Mouse (Mus musculus) limb, embryonic 15.5 days (tissue): ENCODE measurements around the gene Arid3a. TPM values are rescaled to one million over a fixed set of nuclear protein-coding genes. Genes with fewer than 3 reads are reported as not detected.

Experiments used
- ATAC-seq: fragments of 200-750 bp; cut with Nextera tagmentation; 2 replicates; pipeline ENCODE4 v1.8.0; 2017; ENCODE audit warnings: low read depth, moderate TSS enrichment; ENCODE audit not compliant: insufficient number of reproducible peaks, low FRiP score, low TSS enrichment
- H3K27ac ChIP-seq: fragments of 300-500 bp; sonication (generic); 2 replicates; pipeline ENCODE4 v1.5.1; 2015; ENCODE audit warnings: moderate library complexity, mild to moderate bottlenecking, inconsistent platforms
- H3K27me3 ChIP-seq: fragments of 300-500 bp; sonication (generic); 2 replicates; pipeline ENCODE4 v1.6.1; 2015; ENCODE audit warnings: inconsistent platforms
- H3K36me3 ChIP-seq: fragments of 300-500 bp; sonication (generic); 2 replicates; pipeline ENCODE4 v1.6.1; 2015; ENCODE audit warnings: inconsistent platforms
- H3K4me1 ChIP-seq: fragments of 300-500 bp; sonication (generic); 2 replicates; pipeline ENCODE4 v1.6.1; 2015; ENCODE audit warnings: inconsistent platforms
- H3K4me2 ChIP-seq: fragments of 300-500 bp; sonication (generic); 2 replicates; pipeline ENCODE4 v1.6.1; 2015; ENCODE audit warnings: mild to moderate bottlenecking, inconsistent platforms
- H3K4me3 ChIP-seq: fragments of 300-500 bp; sonication (generic); 2 replicates; pipeline ENCODE4 v1.5.1; 2015; ENCODE audit warnings: mild to moderate bottlenecking, inconsistent platforms
- H3K9ac ChIP-seq: fragments of 300-500 bp; sonication (generic); 2 replicates; pipeline ENCODE4 v1.6.1; 2015; ENCODE audit warnings: inconsistent platforms
- H3K9me3 ChIP-seq: fragments of 300-500 bp; sonication (generic); 2 replicates; pipeline ENCODE4 v1.6.1; 2016; ENCODE audit warnings: inconsistent platforms
- WGBS: fragments of 180-500 bp; shearing (Covaris S2); methylation state at CpG from one replicate; pipeline ENCODE4 v1.1.7; 2015; 5-methylcytosine and 5-hydroxymethylcytosine counted together
- polyA plus RNA-seq: library from polyadenylated mRNA; unstranded; fragments of >200 nt; fragmentation: Nextera tagmentation; extraction: Ambion mirVana; gene quantifications from 2 replicates; pipeline ENCODE4 v1.2.1, GENCODE M21; 2015

Arid3a gene
- polyA plus RNA-seq, 1 experiment from 2014 or later = 7.4 TPM

DNA sequence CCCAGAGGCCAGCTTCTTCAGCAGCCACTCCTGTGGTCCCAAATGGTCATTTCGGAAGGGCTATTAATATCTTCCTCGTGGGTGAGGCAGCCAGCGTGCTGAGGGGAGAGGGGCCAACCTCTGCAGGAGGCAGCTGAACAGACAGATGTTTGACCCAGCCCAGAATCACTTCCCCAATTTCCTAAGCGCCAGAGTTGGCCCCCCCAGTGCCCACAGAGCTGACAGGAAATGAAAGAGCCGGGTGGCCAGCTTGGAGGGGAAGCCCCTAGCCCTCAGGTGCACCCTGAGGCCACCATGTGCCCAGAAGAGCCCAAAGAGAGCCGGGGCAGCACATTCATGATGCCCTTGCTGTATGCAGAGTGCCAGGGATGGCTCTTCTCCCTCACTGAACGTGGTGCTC is 13.9 kb downstream of the Arid3a start:
- Histone ChIP-seq H3K4me3 (no peak overlapping the region), H3K27me3 (no peaks in the 10 kb centered on the region), H3K4me1 (peaks cover 76% of the 10 kb centered on the region), H3K36me3 (peaks cover 31% of the 10 kb centered on the region), H3K4me2 (no peak overlapping the region), H3K9me3 (no peaks in the 10 kb centered on the region), H3K27ac (no peak overlapping the region), H3K9ac (no peak overlapping the region)
- 47% methylated on average over 7 of the region's 7 CpGs for WGBS
- no peak for ATAC-seq

DNA sequence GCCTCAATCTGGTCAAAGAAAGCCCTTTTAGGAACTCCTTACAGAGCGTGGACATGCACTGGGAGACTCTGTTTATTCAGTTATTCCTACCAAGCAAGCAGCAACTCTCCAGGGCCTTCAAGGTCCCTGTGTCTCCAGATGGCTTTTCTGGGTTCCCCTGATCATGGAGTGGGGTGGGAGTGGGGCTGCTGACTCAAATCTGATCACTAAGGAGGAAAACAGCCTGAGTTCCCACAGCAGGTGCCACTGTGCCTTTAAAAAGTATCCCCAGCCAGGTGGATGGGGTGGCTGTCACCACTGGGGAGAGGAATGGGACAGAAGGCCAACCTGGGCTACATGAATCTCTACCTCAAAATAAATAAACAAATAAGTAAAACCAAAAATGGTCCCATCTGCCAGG is 16.1 kb downstream of the Arid3a start:
- 87% methylated on average over 1 of the region's 1 CpGs for WGBS
- no peaks in the 10 kb centered on the region for H3K27me3 ChIP-seq
- no peak for ATAC-seq
- no peaks in the 10 kb centered on the region for H3K9me3 ChIP-seq
- H3K27ac ChIP-seq = 0 out of 2 replicates have a peak overlapping the region, but pooled peaks have one; percentile 8
- H3K4me3 ChIP-seq = no peak overlapping the region
- no peak overlapping the region for H3K9ac ChIP-seq
- H3K4me1 ChIP-seq = peaks cover 74% of the 10 kb centered on the region
- H3K36me3 ChIP-seq = peaks cover 26% of the 10 kb centered on the region
- no peak overlapping the region for H3K4me2 ChIP-seq

DNA sequence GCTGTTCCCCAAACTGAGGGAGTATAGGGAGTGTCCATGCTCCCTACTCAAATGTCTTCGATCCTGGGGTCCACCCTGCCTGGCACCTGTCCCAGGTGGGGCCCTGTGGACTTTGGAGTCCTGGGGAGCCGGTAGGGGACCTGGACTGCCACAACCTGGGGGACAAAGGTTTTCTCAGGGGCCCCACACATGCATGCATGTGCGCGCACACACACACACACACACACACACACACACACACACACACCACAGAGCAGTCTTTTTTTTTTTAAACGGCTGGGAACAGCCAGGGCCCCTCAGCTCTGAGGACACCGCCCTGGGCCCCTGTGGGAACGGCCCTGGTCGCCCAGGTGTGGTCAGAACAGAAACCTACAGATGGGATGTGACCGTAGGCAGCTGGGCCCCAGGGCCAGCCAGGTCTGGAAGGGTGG is 16.6 kb downstream of the Arid3a start:
- no peaks in the 10 kb centered on the region for H3K9me3 ChIP-seq
- H3K4me2 ChIP-seq = no peak overlapping the region
- ATAC-seq = no peak
- H3K27ac ChIP-seq = 0 out of 2 replicates have a peak overlapping the region, but pooled peaks have one; percentile 12
- 57% methylated on average over 9 of the region's 9 CpGs for WGBS
- H3K4me1 ChIP-seq = peaks cover 69% of the 10 kb centered on the region
- no peaks in the 10 kb centered on the region for H3K27me3 ChIP-seq
- no peak overlapping the region for H3K4me3 ChIP-seq
- peaks cover 22% of the 10 kb centered on the region for H3K36me3 ChIP-seq
- no peak overlapping the region for H3K9ac ChIP-seq

DNA sequence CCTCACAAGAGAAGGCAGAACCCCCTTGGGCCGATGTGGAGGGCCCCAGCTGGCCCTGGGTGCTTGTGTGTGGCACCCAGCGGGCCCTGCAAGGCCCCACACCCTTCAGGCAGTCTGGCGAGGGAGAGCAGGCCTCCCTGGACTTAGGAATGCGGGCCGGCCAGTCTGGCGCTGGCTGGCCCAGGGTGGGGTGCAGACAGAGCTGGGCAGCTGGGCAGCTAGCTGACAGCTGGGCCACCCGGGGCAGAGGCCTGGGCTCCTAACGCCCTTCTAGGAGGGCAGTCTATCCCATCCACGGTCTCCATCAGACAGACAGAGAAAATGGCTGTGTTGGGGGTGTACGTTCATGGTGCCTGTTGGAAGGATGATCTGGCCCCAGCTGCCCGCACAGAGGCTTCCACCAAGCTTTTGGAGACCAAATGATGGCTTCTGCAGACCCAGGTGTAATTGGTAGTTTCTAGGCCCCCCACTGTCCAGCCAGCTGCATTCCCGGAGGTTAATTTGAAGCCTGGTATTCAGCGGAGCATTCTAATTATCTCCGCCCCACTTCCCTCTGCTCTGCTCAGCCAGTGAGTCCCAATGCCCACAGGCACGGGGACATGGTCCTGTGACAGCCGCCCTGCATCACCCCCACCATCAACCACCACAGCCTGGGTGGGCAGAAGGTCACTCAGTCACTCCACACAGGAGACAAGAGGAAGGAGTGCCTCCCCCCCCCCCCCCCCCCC is 18.8 kb downstream of the Arid3a start:
- peaks cover 55% of the 10 kb centered on the region for H3K4me1 ChIP-seq
- H3K9me3 ChIP-seq = no peaks in the 10 kb centered on the region
- peak overlapping the region; percentile 73 for H3K27ac ChIP-seq
- no peak overlapping the region for H3K4me3 ChIP-seq
- WGBS = 31% methylated on average over 16 of the region's 16 CpGs
- no peak overlapping the region for H3K4me2 ChIP-seq
- H3K27me3 ChIP-seq = no peaks in the 10 kb centered on the region
- no peak; the same call in 1 of the 2 replicates for ATAC-seq
- peaks cover 40% of the 10 kb centered on the region for H3K36me3 ChIP-seq
- H3K9ac ChIP-seq = 0 out of 2 replicates have a peak overlapping the region, but pooled peaks have one; percentile 8

DNA sequence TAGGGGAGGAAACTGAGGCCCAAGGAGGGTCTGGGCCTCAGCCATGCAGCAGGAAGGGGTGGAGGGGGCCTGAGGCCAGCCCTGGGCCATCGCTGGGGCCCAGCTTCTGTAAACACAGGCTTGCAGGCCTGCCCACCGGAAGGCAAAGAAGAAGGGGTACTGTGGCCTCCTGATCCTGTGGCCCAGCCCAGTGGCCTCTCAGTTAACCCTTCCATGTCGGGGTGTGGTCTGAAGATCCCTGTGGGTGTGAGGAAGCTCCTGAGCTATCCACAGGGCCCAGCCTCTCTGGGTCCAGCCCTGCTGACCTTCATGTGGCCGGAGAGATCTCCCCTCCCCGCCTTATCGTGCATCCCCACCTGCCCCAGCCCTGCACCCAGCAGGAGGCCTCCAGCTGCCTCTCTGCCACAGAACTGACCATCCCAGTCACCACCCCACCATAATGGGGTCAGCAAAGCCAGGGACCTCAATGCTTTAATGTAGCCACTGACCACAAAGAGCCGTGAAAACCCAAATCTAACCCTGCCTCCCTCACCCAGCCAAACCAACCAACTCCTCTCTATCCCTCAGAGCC is 20.0 kb downstream of the Arid3a start:
- ATAC-seq = no peak
- Histone ChIP-seq H3K27me3 (no peaks in the 10 kb centered on the region), H3K27ac (no peak overlapping the region), H3K4me2 (no peak overlapping the region), H3K4me1 (peaks cover 49% of the 10 kb centered on the region), H3K9me3 (no peaks in the 10 kb centered on the region), H3K36me3 (peaks cover 41% of the 10 kb centered on the region), H3K9ac (0 out of 2 replicates have a peak overlapping the region, but pooled peaks have one; percentile 17), H3K4me3 (no peak overlapping the region)
- 32% methylated on average over 7 of the region's 7 CpGs for WGBS

DNA sequence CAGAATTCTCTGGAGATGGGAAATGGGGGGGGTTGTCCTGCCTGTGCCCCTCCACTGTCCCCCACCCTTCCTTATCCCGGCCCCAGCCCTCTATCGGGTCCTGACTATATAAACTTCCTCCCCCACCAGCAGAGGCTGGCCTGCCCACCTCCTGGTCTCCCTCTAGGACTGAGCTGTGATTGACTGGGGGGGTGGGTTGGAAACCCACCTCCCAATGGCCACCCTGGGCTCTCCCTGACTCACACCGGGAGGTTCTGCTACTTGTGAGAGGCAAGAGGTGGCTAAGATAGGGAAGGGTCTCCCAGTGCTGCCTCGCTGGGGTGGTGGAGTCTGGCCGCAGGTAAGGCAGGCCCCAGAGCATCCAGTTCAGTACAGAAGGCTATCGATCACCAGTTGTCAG is 20.7 kb downstream of the Arid3a start:
- H3K36me3 ChIP-seq = peaks cover 36% of the 10 kb centered on the region

DNA sequence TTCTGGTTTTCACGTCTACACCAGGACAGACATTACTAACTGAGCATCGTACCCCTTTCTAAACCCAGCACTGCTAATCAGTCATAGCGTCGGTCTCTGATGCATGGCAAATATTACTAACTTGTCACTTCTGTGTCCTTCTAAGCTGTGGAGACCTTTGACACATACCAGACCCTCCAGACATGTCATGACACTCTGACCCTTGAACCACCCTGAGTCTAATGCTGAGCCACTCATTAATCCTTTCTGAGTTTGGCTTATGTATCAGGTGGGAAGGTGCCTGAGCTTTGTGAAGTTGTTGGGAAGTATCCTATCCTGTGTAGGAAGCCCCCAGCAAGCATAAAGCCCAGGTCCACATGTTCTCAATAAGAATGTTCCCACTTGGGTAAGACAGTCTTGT is 23.0 kb downstream of the Arid3a start:
- no peak for ATAC-seq
- Histone ChIP-seq H3K36me3 (peaks cover 50% of the 10 kb centered on the region), H3K9ac (no peak overlapping the region), H3K4me3 (no peak overlapping the region), H3K4me2 (no peak overlapping the region), H3K9me3 (no peaks in the 10 kb centered on the region), H3K27me3 (no peaks in the 10 kb centered on the region), H3K27ac (no peak overlapping the region), H3K4me1 (peaks cover 27% of the 10 kb centered on the region)
- WGBS = 81% methylated on average over 4 of the region's 4 CpGs

More for the DNA sequence above, 20.7 kb downstream of the Arid3a start:
- H3K9me3 ChIP-seq = no peaks in the 10 kb centered on the region
- no peak overlapping the region for H3K27ac ChIP-seq
- no peak overlapping the region for H3K4me3 ChIP-seq
- no peak overlapping the region for H3K4me2 ChIP-seq
- no peak for ATAC-seq
- H3K27me3 ChIP-seq = no peaks in the 10 kb centered on the region
- peaks cover 47% of the 10 kb centered on the region for H3K4me1 ChIP-seq
- no peak overlapping the region for H3K9ac ChIP-seq
- 72% methylated on average over 6 of the region's 6 CpGs for WGBS

DNA sequence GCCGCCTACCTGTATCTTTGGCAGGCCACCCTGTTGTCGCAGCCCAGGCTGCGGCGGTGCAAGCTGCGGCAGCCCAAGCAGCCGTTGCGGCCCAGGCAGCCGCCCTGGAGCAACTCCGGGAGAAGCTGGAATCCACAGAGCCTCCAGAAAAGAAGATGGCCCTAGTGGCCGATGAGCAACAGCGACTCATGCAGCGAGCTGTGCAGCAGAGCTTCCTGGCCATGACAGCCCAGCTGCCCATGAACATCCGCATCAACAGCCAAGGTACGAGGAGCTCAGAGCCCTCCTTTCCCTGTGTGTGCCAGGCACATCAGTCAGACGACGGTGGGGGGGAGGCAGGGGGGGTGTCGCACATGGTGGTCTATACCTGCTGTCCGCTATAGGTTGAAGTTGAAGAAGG is 23.8 kb downstream of the Arid3a start:
- Histone ChIP-seq H3K27me3 (no peaks in the 10 kb centered on the region), H3K4me1 (peaks cover 19% of the 10 kb centered on the region), H3K4me2 (no peak overlapping the region), H3K36me3 (peaks cover 50% of the 10 kb centered on the region), H3K27ac (no peak overlapping the region), H3K9me3 (no peaks in the 10 kb centered on the region), H3K4me3 (no peak overlapping the region), H3K9ac (no peak overlapping the region)
- 82% methylated on average over 18 of the region's 18 CpGs for WGBS
- no peak for ATAC-seq

DNA sequence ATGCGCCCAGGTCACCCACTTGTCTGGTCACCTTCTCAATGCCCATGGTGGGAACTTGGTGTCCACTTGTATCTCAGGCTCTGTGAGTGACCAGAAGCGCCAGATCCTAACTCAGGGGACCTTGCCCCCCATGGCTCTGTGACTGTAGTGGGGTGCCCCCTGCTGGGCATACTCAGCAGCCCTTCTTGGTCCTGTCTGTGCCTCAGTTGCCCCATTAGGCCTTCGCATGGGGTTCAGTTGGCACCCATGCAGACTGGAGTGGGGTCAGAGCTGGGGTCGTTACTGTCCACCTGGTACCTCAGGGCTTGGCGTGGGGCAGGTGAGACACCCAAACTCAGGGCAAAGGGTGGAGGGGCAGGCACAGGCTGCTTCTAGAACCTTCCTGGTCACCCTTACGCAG is 27.1 kb downstream of the Arid3a start:
- 78% methylated on average over 6 of the region's 6 CpGs for WGBS
- H3K9ac ChIP-seq = no peak overlapping the region
- H3K4me3 ChIP-seq = no peak overlapping the region
- no peaks in the 10 kb centered on the region for H3K27me3 ChIP-seq
- no peak overlapping the region for H3K4me2 ChIP-seq
- peaks cover 9% of the 10 kb centered on the region; the same call in 1 of the 2 replicates for H3K4me1 ChIP-seq
- no peak overlapping the region for H3K27ac ChIP-seq
- H3K36me3 ChIP-seq = peaks cover 43% of the 10 kb centered on the region
- H3K9me3 ChIP-seq = no peaks in the 10 kb centered on the region
- ATAC-seq = no peak

DNA sequence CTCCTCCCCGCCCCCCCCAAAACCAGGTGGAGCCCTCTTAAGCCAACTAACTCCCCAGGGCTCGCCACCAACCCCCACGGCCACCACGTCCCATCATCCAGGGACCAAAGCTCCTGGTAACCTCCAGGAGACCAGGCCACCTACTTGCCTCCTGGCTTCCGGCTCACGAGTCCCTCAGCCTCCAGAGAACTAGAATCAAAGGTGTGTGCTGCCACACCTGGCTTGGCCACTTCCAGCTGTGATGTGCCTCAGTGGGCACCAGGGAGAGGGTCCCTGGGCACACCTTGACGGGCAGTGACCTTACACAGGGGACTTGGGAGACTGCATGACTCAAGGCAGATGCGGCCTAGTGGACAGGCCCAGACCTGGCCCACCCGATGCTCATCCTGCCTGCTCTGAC is 28.8 kb downstream of the Arid3a start:
- Histone ChIP-seq H3K4me2 (no peak overlapping the region), H3K9me3 (no peaks in the 10 kb centered on the region), H3K27me3 (no peaks in the 10 kb centered on the region), H3K4me3 (no peak overlapping the region), H3K9ac (no peak overlapping the region), H3K27ac (no peak overlapping the region), H3K4me1 (peaks cover 13% of the 10 kb centered on the region), H3K36me3 (peaks cover 26% of the 10 kb centered on the region)
- 57% methylated on average over 9 of the region's 9 CpGs for WGBS
- no peak for ATAC-seq

DNA sequence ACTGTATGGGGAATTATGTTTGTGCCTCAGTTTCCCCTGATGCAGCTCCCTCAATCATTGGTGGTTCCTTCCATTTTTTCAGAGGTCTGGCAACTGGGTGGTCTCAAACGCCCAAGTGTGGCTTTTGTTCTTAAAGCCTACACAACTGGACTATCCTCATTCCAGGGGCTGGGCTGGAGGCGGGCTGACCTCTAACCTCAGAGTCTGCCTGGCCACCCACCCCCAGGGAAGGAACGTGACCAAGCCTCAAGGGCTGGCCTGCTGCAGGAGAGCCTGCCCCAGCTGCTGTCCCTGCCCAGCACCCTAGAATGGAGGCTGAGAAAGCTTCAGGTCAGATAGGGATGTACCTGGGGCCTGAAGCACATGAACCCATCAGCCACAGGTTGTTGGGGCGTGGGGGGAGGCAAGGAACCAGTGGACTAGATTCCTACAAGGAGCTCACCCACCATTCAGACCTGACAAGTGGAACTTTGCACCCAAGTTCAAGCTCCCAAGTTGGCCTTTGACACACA is 29.9 kb downstream of the Arid3a start:
- H3K36me3 ChIP-seq = peaks cover 22% of the 10 kb centered on the region
- no peaks in the 10 kb centered on the region for H3K27me3 ChIP-seq
- 0 out of 2 replicates have a peak overlapping the region, but pooled peaks have one; percentile 7 for H3K9ac ChIP-seq
- peaks cover 22% of the 10 kb centered on the region for H3K4me1 ChIP-seq
- H3K4me3 ChIP-seq = no peak overlapping the region
- H3K27ac ChIP-seq = no peak overlapping the region
- ATAC-seq = no peak
- 40% methylated on average over 4 of the region's 4 CpGs for WGBS
- H3K9me3 ChIP-seq = no peaks in the 10 kb centered on the region
- H3K4me2 ChIP-seq = no peak overlapping the region

DNA sequence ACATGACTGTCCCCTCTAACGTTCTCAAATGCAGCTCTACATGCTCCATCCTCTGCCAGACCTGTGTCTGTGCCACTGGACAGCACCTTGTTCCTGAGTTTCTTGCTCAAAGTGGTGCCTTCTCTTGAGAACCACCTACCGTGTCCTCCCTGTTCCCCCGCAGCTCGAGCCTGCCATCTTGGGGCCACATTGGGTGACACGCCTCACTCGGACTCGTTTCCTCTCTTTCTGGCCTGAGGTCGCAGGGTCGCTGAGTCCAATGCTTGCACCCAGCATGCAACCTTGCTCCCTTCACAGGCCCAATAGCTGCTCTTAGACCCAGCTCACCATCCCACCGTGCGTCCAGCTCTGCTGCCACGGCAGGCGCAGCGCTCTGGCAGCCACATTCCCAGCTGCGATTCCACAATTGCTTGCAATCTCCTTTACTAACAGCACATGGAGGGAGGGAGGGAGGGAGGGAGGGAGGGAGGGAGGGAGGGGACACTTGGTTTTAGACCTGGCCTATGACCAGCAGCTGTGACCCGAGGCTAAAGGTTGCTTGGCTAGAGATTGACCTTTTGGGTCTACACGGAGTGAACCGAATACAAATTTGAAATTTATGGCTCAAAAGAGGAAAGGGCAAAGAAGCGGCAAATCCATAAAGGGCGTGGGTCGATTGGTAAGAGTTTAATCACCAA is 31.4 kb downstream of the Arid3a start:
- no peak overlapping the region for H3K4me3 ChIP-seq
- no peak overlapping the region for H3K27ac ChIP-seq
- H3K36me3 ChIP-seq = peaks cover 22% of the 10 kb centered on the region
- peak overlapping the region; percentile 31; the same call in 1 of the 2 replicates for H3K4me2 ChIP-seq
- no peaks in the 10 kb centered on the region for H3K9me3 ChIP-seq
- 11% methylated on average over 21 of the region's 21 CpGs for WGBS
- H3K4me1 ChIP-seq = peaks cover 22% of the 10 kb centered on the region
- ATAC-seq = no peak
- no peak overlapping the region for H3K9ac ChIP-seq
- H3K27me3 ChIP-seq = no peaks in the 10 kb centered on the region
